Mouse (Mus musculus): Measurements from ENCODE around the gene Trabd2b. TPM values are rescaled to one million over a fixed set of nuclear protein-coding genes. Genes with fewer than 3 reads are reported as not detected.

The Trabd2b gene
- polyA plus RNA-seq, 1 experiment: 0.63 TPM

- peaks cover 1% of the 10 kb centered on the region for H3K4me1 ChIP-seq (ENCODE audit: control insufficient read depth, insufficient read depth, low read length)
- TF ChIP-seq CTCF (IDR thresholded peaks at IDR 0.05; ENCODE audit: low read depth, low read length): peak; percentile 93
- no peak for TF ChIP-seq POLR2A (IDR thresholded peaks at IDR 0.05; ENCODE audit: insufficient read depth, low read length)
- no peak for TF ChIP-seq EP300 (IDR thresholded peaks at IDR 0.05; ENCODE audit: insufficient read depth, low read depth, low read length)
- H3K27ac ChIP-seq (ENCODE audit: insufficient read depth, low read length): no peak overlapping the region
- H3K36me3 ChIP-seq (ENCODE audit: control insufficient read depth, insufficient read depth, low read length, poor library complexity, severe bottlenecking): no peaks in the 10 kb centered on the region
- H3K4me3 ChIP-seq (ENCODE audit: low read depth, low read length): no peak overlapping the region
- H3K27me3 ChIP-seq (ENCODE audit: control insufficient read depth, insufficient read depth, low read length, poor library complexity, severe bottlenecking): peaks cover 2% of the 10 kb centered on the region; the same call in 1 of the 2 replicates
- H3K9ac ChIP-seq (ENCODE audit: low read depth, poor library complexity, severe bottlenecking): no peak overlapping the region
- no peaks in the 10 kb centered on the region for H3K9me3 ChIP-seq (replicated peaks; ENCODE audit: control insufficient read depth, insufficient read depth, low read length, poor library complexity, severe bottlenecking)
Measured at GRCm38 (mm10) chr4:114647689-114648088, 241.2 kb downstream of the Trabd2b start.

DNA sequence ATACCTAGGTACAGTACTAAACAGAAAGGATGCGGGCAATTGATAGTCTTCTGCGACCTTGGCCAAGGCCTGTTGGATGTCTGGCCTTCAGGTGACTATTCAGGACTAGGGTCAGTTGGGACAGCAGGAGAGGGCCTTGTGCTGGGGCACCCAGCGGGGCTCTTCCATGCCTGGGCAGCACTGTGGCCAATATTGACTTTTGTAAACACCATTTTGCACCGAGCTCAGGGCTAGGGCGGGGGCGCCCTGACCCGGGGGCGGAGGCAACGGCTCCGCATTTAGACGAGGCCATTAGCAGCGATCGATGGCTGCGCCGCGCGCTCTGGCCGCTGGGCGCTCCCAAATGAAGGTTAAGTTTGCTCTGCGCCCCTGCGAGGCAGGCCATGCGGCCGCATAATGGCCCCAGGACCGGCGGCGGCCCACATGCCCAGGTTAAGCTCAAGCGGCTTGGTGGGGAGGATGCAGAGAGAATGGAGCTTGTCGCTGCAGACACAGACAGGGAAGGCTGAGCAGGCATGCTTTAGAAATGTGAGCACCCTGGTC, 242.1 kb downstream of the Trabd2b start:
- H3K27me3 ChIP-seq (ENCODE audit: control insufficient read depth, insufficient read depth, low read length, poor library complexity, severe bottlenecking): peaks cover 2% of the 10 kb centered on the region; the same call in 1 of the 2 replicates

DNA sequence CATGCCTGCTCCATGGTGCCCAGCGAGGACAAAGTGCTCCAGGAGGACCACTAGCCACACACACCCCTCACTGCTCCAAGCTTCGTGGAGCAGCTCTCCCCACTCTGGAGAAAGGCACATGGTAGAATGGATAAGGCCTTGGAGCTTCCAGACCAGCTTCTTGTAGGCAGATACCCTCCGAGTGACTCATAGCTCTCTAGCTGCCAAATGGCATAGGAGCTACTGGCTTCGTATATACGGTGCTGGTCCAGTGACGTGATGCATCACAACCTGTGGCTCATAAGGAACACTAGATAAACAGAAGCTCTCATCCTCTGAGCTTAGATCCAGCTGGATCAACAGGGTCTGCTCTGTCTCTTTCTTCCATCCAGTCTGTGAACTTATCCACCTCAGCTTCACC, 244.0 kb downstream of the Trabd2b start:
- Histone ChIP-seq H3K4me3 (ENCODE audit: low read depth, low read length) (no peak overlapping the region), H3K27ac (ENCODE audit: insufficient read depth, low read length) (no peak overlapping the region), H3K4me1 (ENCODE audit: control insufficient read depth, insufficient read depth, low read length) (peaks cover 1% of the 10 kb centered on the region), H3K9me3 (replicated peaks; ENCODE audit: control insufficient read depth, insufficient read depth, low read length, poor library complexity, severe bottlenecking) (no peaks in the 10 kb centered on the region), H3K9ac (ENCODE audit: low read depth, poor library complexity, severe bottlenecking) (no peak overlapping the region), H3K27me3 (ENCODE audit: control insufficient read depth, insufficient read depth, low read length, poor library complexity, severe bottlenecking) (peaks cover 2% of the 10 kb centered on the region; the same call in 1 of the 2 replicates), H3K36me3 (ENCODE audit: control insufficient read depth, insufficient read depth, low read length, poor library complexity, severe bottlenecking) (no peaks in the 10 kb centered on the region)
- TF ChIP-seq CTCF (IDR thresholded peaks at IDR 0.05; ENCODE audit: low read depth, low read length) (no peak), EP300 (IDR thresholded peaks at IDR 0.05; ENCODE audit: insufficient read depth, low read depth, low read length) (no peak), POLR2A (IDR thresholded peaks at IDR 0.05; ENCODE audit: insufficient read depth, low read length) (no peak)

More for the DNA sequence above, 242.1 kb downstream of the Trabd2b start:
- Histone ChIP-seq H3K9me3 (replicated peaks; ENCODE audit: control insufficient read depth, insufficient read depth, low read length, poor library complexity, severe bottlenecking) (no peaks in the 10 kb centered on the region), H3K4me3 (ENCODE audit: low read depth, low read length) (peak overlapping the region; percentile 41), H3K36me3 (ENCODE audit: control insufficient read depth, insufficient read depth, low read length, poor library complexity, severe bottlenecking) (no peaks in the 10 kb centered on the region), H3K27ac (ENCODE audit: insufficient read depth, low read length) (no peak overlapping the region), H3K4me1 (ENCODE audit: control insufficient read depth, insufficient read depth, low read length) (peaks cover 1% of the 10 kb centered on the region), H3K9ac (ENCODE audit: low read depth, poor library complexity, severe bottlenecking) (peak overlapping the region; percentile 40; the same call in 1 of the 2 replicates)
- no peak for TF ChIP-seq CTCF (IDR thresholded peaks at IDR 0.05; ENCODE audit: low read depth, low read length)
- TF ChIP-seq EP300 (IDR thresholded peaks at IDR 0.05; ENCODE audit: insufficient read depth, low read depth, low read length): no peak
- TF ChIP-seq POLR2A (IDR thresholded peaks at IDR 0.05; ENCODE audit: insufficient read depth, low read length): no peak

- H3K9ac ChIP-seq (ENCODE audit: low read depth, poor library complexity, severe bottlenecking): no peak overlapping the region
- no peak for TF ChIP-seq POLR2A (IDR thresholded peaks at IDR 0.05; ENCODE audit: insufficient read depth, low read length)
- TF ChIP-seq CTCF (IDR thresholded peaks at IDR 0.05; ENCODE audit: low read depth, low read length): no peak
- no peak for TF ChIP-seq EP300 (IDR thresholded peaks at IDR 0.05; ENCODE audit: insufficient read depth, low read depth, low read length)
- no peaks in the 10 kb centered on the region for H3K36me3 ChIP-seq (ENCODE audit: control insufficient read depth, insufficient read depth, low read length, poor library complexity, severe bottlenecking)
- H3K4me3 ChIP-seq (ENCODE audit: low read depth, low read length): no peak overlapping the region
- no peak overlapping the region for H3K27ac ChIP-seq (ENCODE audit: insufficient read depth, low read length)
- H3K27me3 ChIP-seq (ENCODE audit: control insufficient read depth, insufficient read depth, low read length, poor library complexity, severe bottlenecking): peaks cover 2% of the 10 kb centered on the region; the same call in 1 of the 2 replicates
- H3K9me3 ChIP-seq (replicated peaks; ENCODE audit: control insufficient read depth, insufficient read depth, low read length, poor library complexity, severe bottlenecking): no peaks in the 10 kb centered on the region
- H3K4me1 ChIP-seq (ENCODE audit: control insufficient read depth, insufficient read depth, low read length): peaks cover 1% of the 10 kb centered on the region
Measured at GRCm38 (mm10) chr4:114651007-114651406, 244.5 kb downstream of the Trabd2b start.

DNA sequence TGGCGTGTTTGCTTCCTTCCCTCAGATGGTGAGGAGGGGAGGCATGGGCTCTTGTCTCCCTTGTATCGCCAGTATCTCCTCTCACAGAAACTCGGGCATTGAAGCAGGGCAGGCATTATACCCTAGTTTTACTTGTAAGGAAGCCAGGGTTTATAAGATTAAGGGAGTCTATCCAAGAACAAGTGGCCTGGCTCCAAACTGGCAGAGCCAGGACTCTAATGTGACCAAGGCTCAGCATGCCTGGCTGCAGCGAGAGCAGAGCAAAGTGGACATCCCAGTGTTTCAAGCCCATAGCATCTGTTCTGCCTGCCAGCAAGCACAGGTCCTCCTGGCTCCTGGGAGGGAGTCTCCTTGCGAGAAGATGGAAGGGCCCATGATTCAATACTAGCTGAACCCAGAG, 245.1 kb downstream of the Trabd2b start:
- no peak overlapping the region for H3K27ac ChIP-seq (ENCODE audit: insufficient read depth, low read length)
- no peak overlapping the region for H3K9ac ChIP-seq (ENCODE audit: low read depth, poor library complexity, severe bottlenecking)
- H3K4me3 ChIP-seq (ENCODE audit: low read depth, low read length): no peak overlapping the region
- H3K9me3 ChIP-seq (replicated peaks; ENCODE audit: control insufficient read depth, insufficient read depth, low read length, poor library complexity, severe bottlenecking): no peaks in the 10 kb centered on the region
- peaks cover 1% of the 10 kb centered on the region for H3K4me1 ChIP-seq (ENCODE audit: control insufficient read depth, insufficient read depth, low read length)
- peaks cover 2% of the 10 kb centered on the region; the same call in 1 of the 2 replicates for H3K27me3 ChIP-seq (ENCODE audit: control insufficient read depth, insufficient read depth, low read length, poor library complexity, severe bottlenecking)
- no peak for TF ChIP-seq POLR2A (IDR thresholded peaks at IDR 0.05; ENCODE audit: insufficient read depth, low read length)
- no peak for TF ChIP-seq EP300 (IDR thresholded peaks at IDR 0.05; ENCODE audit: insufficient read depth, low read depth, low read length)
- TF ChIP-seq CTCF (IDR thresholded peaks at IDR 0.05; ENCODE audit: low read depth, low read length): no peak
- H3K36me3 ChIP-seq (ENCODE audit: control insufficient read depth, insufficient read depth, low read length, poor library complexity, severe bottlenecking): no peaks in the 10 kb centered on the region

DNA sequence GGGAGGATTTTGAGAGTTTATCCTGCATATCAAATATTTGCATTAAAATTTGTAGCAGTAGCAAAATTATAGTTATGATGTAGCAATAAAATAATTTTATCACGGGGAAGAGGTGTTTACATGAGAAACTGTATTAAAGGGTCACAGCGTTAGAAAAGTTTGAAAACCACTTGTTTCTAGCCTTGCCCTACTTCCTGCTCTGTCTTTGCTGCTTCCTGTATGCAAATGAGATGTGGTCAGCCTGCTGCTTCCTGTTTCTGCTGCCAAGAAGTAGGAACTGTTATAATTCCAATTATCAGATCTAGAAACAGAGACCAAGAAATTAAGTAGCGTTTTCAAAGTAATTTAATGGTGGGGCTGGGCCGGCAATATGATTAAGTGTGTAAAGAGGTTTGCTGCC, 245.9 kb downstream of the Trabd2b start:
- Histone ChIP-seq H3K36me3 (ENCODE audit: control insufficient read depth, insufficient read depth, low read length, poor library complexity, severe bottlenecking) (no peaks in the 10 kb centered on the region), H3K9ac (ENCODE audit: low read depth, poor library complexity, severe bottlenecking) (no peak overlapping the region), H3K4me1 (ENCODE audit: control insufficient read depth, insufficient read depth, low read length) (peaks cover 1% of the 10 kb centered on the region), H3K9me3 (replicated peaks; ENCODE audit: control insufficient read depth, insufficient read depth, low read length, poor library complexity, severe bottlenecking) (no peaks in the 10 kb centered on the region), H3K27me3 (ENCODE audit: control insufficient read depth, insufficient read depth, low read length, poor library complexity, severe bottlenecking) (peaks cover 2% of the 10 kb centered on the region; the same call in 1 of the 2 replicates), H3K4me3 (ENCODE audit: low read depth, low read length) (no peak overlapping the region), H3K27ac (ENCODE audit: insufficient read depth, low read length) (no peak overlapping the region)
- no peak for TF ChIP-seq POLR2A (IDR thresholded peaks at IDR 0.05; ENCODE audit: insufficient read depth, low read length)
- TF ChIP-seq EP300 (IDR thresholded peaks at IDR 0.05; ENCODE audit: insufficient read depth, low read depth, low read length): no peak
- no peak for TF ChIP-seq CTCF (IDR thresholded peaks at IDR 0.05; ENCODE audit: low read depth, low read length)

Measured in ES-Bruce4 (cell line).